Mouse (Mus musculus) liver, embryonic 14.5 days (tissue): ENCODE measurements at regions not wholly inside any gene's neighbourhood (a gene's known extent, or its start where the extent isn't known, plus 50 kb on each side); places are given as distances from the start of the nearest gene placed in this dataset.
A peak's percentile ranks its signal among the peaks of the same experiment; 100 is the strongest.

Experiments used
- ATAC-seq: fragments of 200-750 bp; cut with Nextera tagmentation; 2 replicates; pipeline ENCODE4 v1.8.0; 2017; ENCODE audit warnings: moderate number of reproducible peaks, mild to moderate bottlenecking, moderate library complexity; ENCODE audit not compliant: insufficient read depth
- DNase-seq, 3 experiments: peaks; one replicate each; pipeline ENCODE4 v3.0.0-alpha.2; 2012 to 2013; ENCODE audit warnings: low read depth in 3 of 3, low spot score in 3 of 3
- H3K27ac ChIP-seq: fragments of 300-500 bp; sonication (generic); 2 replicates; pipeline ENCODE4 v1.5.1; 2014; ENCODE audit warnings: moderate library complexity, mild to moderate bottlenecking, control low read depth, inconsistent platforms
- H3K27me3 ChIP-seq: fragments of 300-500 bp; sonication (generic); 2 replicates; pipeline ENCODE4 v1.6.1; 2014; ENCODE audit warnings: mild to moderate bottlenecking, low read length, moderate library complexity; ENCODE audit not compliant: control insufficient read depth, insufficient read depth
- H3K36me3 ChIP-seq: fragments of 300-500 bp; sonication (generic); replicated peaks from 2 replicates; pipeline ENCODE4 v1.6.1; 2014; ENCODE audit warnings: low read depth; ENCODE audit not compliant: control insufficient read depth, insufficient read depth
- H3K4me1 ChIP-seq, 2 experiments: fragments of 200-500 bp in 1 of 2; fragments of 300-500 bp in 1 of 2; sonication (generic) in 1 of 2; replicated peaks; 2 replicates each; pipeline ENCODE4 v1.6.1; 2012 to 2014; ENCODE audit warnings: antibody characterized with exemption in 1 of 2, inconsistent platforms in 1 of 2, low read length in 1 of 2; ENCODE audit not compliant: control insufficient read depth in 2 of 2, insufficient read depth in 2 of 2
- H3K4me2 ChIP-seq: fragments of 300-500 bp; sonication (generic); 2 replicates; pipeline ENCODE4 v1.6.1; 2014; ENCODE audit warnings: low read depth, mild to moderate bottlenecking, control low read depth, moderate library complexity
- H3K4me3 ChIP-seq, 2 experiments: fragments of 200-500 bp in 1 of 2; fragments of 300-500 bp in 1 of 2; sonication (generic) in 1 of 2; 2 replicates each; pipeline ENCODE4 v1.5.1; 2012 to 2014; ENCODE audit warnings: low read depth in 2 of 2, low read length in 2 of 2, mild to moderate bottlenecking in 2 of 2, control low read depth in 1 of 2, inconsistent platforms in 1 of 2, moderate library complexity in 1 of 2; ENCODE audit not compliant: insufficient read depth in 1 of 2
- H3K9ac ChIP-seq: fragments of 300-500 bp; sonication (generic); replicated peaks from 2 replicates; pipeline ENCODE4 v1.6.1; 2014; ENCODE audit warnings: mild to moderate bottlenecking, control low read depth, moderate library complexity
- H3K9me3 ChIP-seq: fragments of 300-500 bp; sonication (generic); 2 replicates; pipeline ENCODE4 v1.6.1; 2016; ENCODE audit warnings: low read length, mixed read lengths; ENCODE audit not compliant: control insufficient read depth
- CTCF ChIP-seq: IDR thresholded peaks from 2 replicates; pipeline ENCODE4 v1.5.1; 2016; ENCODE audit warnings: antibody characterized with exemption, low read depth, control low read depth
- EP300 ChIP-seq: IDR thresholded peaks from 2 replicates; pipeline ENCODE4 v1.6.1; 2016; ENCODE audit warnings: antibody characterized with exemption, low read depth
- WGBS: fragments of 180-500 bp; shearing (Covaris S2); extraction: QIAGEN DNeasy Blood & Tissue Kit; methylation state at CpG from one replicate; pipeline ENCODE4 v1.1.7; 2014; ENCODE audit not compliant: insufficient replicate concordance; 5-methylcytosine and 5-hydroxymethylcytosine counted together

DNA sequence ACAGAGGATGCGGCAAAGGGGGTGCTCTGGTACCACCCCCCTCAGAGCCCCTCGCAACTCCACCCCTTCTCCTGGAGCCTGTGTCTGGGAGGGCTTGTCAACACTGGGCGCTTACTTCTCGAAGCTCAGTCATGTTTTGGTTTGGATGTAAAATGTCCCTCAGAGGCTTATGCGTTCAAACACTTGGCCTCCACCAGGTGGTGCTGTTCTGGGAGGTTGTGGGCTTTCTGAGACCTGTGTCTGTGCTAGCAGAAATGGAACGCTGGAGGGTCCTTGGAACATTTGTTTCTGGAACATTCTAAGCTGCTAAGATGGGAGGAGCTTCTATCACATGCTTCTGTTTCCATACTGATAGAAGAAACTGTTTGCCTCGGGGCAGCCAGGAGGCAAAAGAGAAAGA is 102.6 kb upstream of the Klf13 start:
- ATAC-seq (no peak), DNase-seq (no peak)
- H3K4me3 ChIP-seq, result no peak overlapping the region
- H3K4me1 ChIP-seq, result peaks cover 40 to 58% of the 10 kb centered on the region in 2 experiments
- no peak overlapping the region for H3K4me2 ChIP-seq
- H3K27me3 ChIP-seq, result no peaks in the 10 kb centered on the region
- H3K9ac ChIP-seq, result no peak overlapping the region
- peak; percentile 64 for TF ChIP-seq CTCF
- no peak for TF ChIP-seq EP300
- H3K9me3 ChIP-seq, result no peaks in the 10 kb centered on the region
- no peak overlapping the region for H3K27ac ChIP-seq
- 91% methylated on average over 7 of the region's 7 CpGs for WGBS
- H3K36me3 ChIP-seq, result no peaks in the 10 kb centered on the region

DNA sequence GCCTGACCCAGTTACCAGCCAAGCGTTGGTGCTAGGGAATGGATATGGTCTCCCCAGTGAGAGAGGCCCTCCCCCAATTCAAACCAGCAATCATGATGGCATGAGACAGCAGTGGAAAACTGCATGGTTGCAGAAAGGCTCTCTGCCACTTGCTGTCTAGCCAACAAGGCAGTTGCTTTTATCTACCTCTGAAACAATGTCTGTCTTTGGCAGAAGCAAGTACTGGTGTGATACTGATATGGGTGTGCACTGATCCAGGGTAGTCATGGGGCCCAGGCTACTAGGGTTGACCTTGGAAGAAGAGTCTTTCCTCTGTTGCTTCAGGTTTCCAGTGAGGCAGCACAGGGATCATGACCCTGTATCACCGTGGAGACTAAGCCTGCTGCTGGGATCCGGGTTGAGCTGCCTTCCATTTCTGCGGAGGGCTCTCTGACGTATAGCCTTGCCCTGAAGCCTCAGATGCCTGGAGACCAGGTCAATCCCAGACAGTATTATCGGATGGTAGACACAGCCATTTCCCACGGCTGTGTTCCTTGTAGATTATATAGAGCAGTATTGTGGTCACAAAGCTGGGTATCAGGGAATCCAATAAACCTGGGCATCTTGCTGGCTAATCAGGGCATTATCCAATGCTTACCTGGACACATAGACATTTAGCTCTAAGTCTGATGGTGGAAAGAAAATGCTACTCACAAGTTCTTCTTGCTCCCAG is 101.5 kb upstream of the Klf13 start:
- no peaks in the 10 kb centered on the region for H3K36me3 ChIP-seq
- ATAC-seq (peak; percentile 91), DNase-seq (peak; percentile 63 to 64 (median 64))
- 41% methylated on average over 7 of the region's 7 CpGs for WGBS
- TF ChIP-seq CTCF (no peak), EP300 (peak; percentile 95)
- no peaks in the 10 kb centered on the region for H3K9me3 ChIP-seq
- no peak overlapping the region for H3K4me3 ChIP-seq
- H3K4me1 ChIP-seq, result peaks cover 50 to 69% of the 10 kb centered on the region in 2 experiments
- no peaks in the 10 kb centered on the region for H3K27me3 ChIP-seq
- peak overlapping the region; percentile 67 for H3K27ac ChIP-seq
- peak overlapping the region; percentile 51 for H3K4me2 ChIP-seq
- H3K9ac ChIP-seq, result no peak overlapping the region; the same call in 1 of the 2 replicates

DNA sequence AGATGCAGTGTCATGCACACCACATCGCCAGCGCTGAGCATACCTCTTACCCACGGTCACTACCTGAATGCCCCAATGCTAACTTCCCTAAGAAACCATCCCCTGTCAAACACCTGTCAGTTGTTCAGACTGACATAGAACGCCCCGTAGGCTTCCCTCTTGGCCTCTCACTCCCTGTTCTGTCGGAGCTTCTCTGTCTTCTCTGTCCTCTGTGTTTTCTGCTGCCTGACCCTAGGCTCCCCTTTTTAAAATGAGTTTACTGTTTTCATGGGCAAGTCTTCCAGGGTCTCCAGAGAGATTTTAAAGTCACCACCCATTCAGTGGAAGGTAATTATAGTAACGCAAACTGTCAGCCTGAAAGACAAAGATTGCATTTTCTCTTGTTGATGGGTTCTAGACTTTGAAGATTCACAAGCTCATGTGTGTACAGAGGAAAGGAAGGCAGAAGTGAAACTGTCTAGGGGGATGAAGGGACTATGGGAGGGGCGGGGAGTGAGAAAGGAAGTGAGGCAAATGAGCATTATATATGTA is 99.1 kb upstream of the Klf13 start:
- Histone ChIP-seq H3K27ac (no peak overlapping the region), H3K9ac (no peak overlapping the region), H3K36me3 (no peaks in the 10 kb centered on the region), H3K9me3 (no peaks in the 10 kb centered on the region), H3K4me2 (no peak overlapping the region), H3K4me3 (no peak overlapping the region), H3K27me3 (no peaks in the 10 kb centered on the region), H3K4me1 (peaks cover 55 to 73% of the 10 kb centered on the region in 2 experiments)
- TF ChIP-seq EP300 (no peak), CTCF (no peak)
- WGBS, result 66% methylated on average over 8 of the region's 8 CpGs
- DNase-seq (no peak), ATAC-seq (no peak)

- H3K9me3 ChIP-seq, result no peaks in the 10 kb centered on the region
- no peak overlapping the region; the same call in 1 of the 2 replicates for H3K27ac ChIP-seq
- no peak overlapping the region for H3K9ac ChIP-seq
- H3K27me3 ChIP-seq, result no peaks in the 10 kb centered on the region
- 54% methylated on average over 7 of the region's 7 CpGs for WGBS
- H3K4me2 ChIP-seq, result no peak overlapping the region
- H3K4me1 ChIP-seq, result peaks cover 49 to 65% of the 10 kb centered on the region in 2 experiments
- no peaks in the 10 kb centered on the region for H3K36me3 ChIP-seq
- H3K4me3 ChIP-seq, result no peak overlapping the region
- TF ChIP-seq CTCF (no peak), EP300 (no peak)
- DNase-seq (no peak), ATAC-seq (peak; percentile 42; the same call in 1 of the 2 replicates)
Observed at GRCm38 (mm10) chr7:64036154-64036553, 97.4 kb upstream of the Klf13 start.

DNA sequence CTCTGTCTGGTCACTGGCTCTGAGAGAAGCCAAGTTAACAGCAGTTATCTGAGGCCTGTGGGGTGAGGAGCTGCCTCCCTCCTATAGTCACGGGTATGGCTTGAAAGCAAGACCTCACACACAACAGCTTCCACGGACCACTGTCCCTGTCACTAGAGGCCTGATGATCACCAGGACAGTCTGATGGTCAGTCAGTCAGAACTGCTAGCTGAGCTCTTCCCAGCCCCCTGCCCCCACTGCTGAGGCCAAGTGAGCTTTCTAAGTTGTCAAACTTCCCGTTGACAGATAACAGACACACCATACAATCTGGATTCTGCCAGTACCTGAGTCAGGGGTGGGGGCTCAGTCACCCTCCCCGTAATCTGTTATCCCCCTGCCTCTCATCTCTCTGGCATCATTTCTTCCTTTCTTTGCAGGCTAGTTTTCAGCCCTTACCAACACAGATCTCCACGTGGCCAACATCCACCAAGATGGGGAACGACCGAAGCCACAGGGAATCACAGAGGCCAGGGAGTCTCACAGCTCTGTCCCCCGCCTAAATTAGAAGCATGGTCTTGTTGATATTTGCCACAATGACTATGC is 96.4 kb upstream of the Klf13 start:
- H3K27ac ChIP-seq, result no peak overlapping the region; the same call in none of the 2 replicates
- H3K9me3 ChIP-seq, result no peaks in the 10 kb centered on the region
- H3K4me2 ChIP-seq, result no peak overlapping the region
- DNase-seq (no peak), ATAC-seq (no peak)
- H3K9ac ChIP-seq, result no peak overlapping the region
- WGBS, result 31% methylated on average over 8 of the region's 8 CpGs
- H3K27me3 ChIP-seq, result no peaks in the 10 kb centered on the region
- no peaks in the 10 kb centered on the region for H3K36me3 ChIP-seq
- no peak; the same call in 1 of the 2 replicates for TF ChIP-seq EP300
- TF ChIP-seq CTCF, result no peak
- H3K4me1 ChIP-seq, result peaks cover 48 to 64% of the 10 kb centered on the region in 2 experiments
- H3K4me3 ChIP-seq, result no peak overlapping the region
